Mouse (Mus musculus) gastrocnemius, adult 8-10 months (tissue): Measurements from ENCODE around the gene Hrct1. TPM values are rescaled to one million over a fixed set of nuclear protein-coding genes. Genes with fewer than 3 reads are reported as not detected.

Source experiments
- DNase-seq, 2 experiments: peaks; one replicate each; pipeline ENCODE4 v3.0.0; 2022; ENCODE audit warnings: low spot score in 2 of 2
- total RNA-seq, 4 experiments: library from RNA; stranded (reverse); gene quantifications; 2 replicates each; pipeline ENCODE4 v1.2.4; 2022

The Hrct1 gene
- total RNA-seq, 4 experiments from 2014 or later = 0.73 to 2.9 (median 1.7) TPM

- DNase-seq = no peak
Measured at GRCm38 (mm10) chr4:43771626-43772025, 44.6 kb downstream of the Hrct1 start.

- DNase-seq = no peak
Measured at GRCm38 (mm10) chr4:43772304-43772703, 45.3 kb downstream of the Hrct1 start.

Other genes starting within 250 kb of the Hrct1 start
- not detected for gene Sit1, start 243.5 kb upstream of the Hrct1 start, total RNA-seq
- gene Ccdc107, start 234.3 kb upstream of the Hrct1 start, total RNA-seq = 10 to 100 TPM; 19.2 to 34.9 (median 25.5) TPM
- gene Arhgef39, start 227.5 kb upstream of the Hrct1 start, total RNA-seq = not detected
- 1 to 10 TPM; 3.2 to 8.8 (median 3.8) TPM for gene Car9, start 220.2 kb upstream of the Hrct1 start, total RNA-seq
- gene Tpm2, start 203.4 kb upstream of the Hrct1 start, total RNA-seq = 1,000 to 10,000 TPM; 3,728 to 5,173 (median 4,676) TPM
- 10 to 100 TPM; 36.3 to 47.6 (median 41.3) TPM for gene Creb3, start 164.9 kb upstream of the Hrct1 start, total RNA-seq
- gene Tln1, start 164.5 kb upstream of the Hrct1 start, total RNA-seq = 10 to 100 TPM; 52.5 to 57.4 (median 56.6) TPM
- 10 to 100 TPM; 22.8 to 26.9 (median 23.5) TPM for gene Rgp1, start 148.5 kb upstream of the Hrct1 start, total RNA-seq
- 1 to 10 TPM; 3.8 to 4.4 (median 4.2) TPM for gene Gba2, start 148.3 kb upstream of the Hrct1 start, total RNA-seq
- gene Msmp, start 142.7 kb upstream of the Hrct1 start, total RNA-seq = not detected
- gene Npr2, start 95.3 kb upstream of the Hrct1 start, total RNA-seq = 10 to 100 TPM; 31.1 to 40.6 (median 32.6) TPM
- gene Spag8, start 73.6 kb upstream of the Hrct1 start, total RNA-seq = not detected
- 10 to 100 TPM; 46.4 to 48.6 (median 47.3) TPM for gene Hint2, start 70.7 kb upstream of the Hrct1 start, total RNA-seq
- gene Tmem8b, start 58.2 kb upstream of the Hrct1 start, total RNA-seq = 10 to 100 TPM in 2 of 4 experiments, 1 to 10 TPM in 2; 9.5 to 14.4 (median 10.4) TPM
- under 1 TPM in 3 of 4 experiments, not detected in 1; 0.07 to 0.12 (median 0.11) TPM for gene Fam221b, start 58.0 kb upstream of the Hrct1 start, total RNA-seq
- gene Olfr70, start 26.4 kb upstream of the Hrct1 start, total RNA-seq = not detected
- gene Olfr71, start 16.9 kb upstream of the Hrct1 start, total RNA-seq = not detected
- gene Spaar, start 2.8 kb downstream of the Hrct1 start, total RNA-seq = 1 to 10 TPM in 1 of 4 experiments, under 1 TPM in 3; 0.77 to 1.5 (median 0.91) TPM
- not detected for gene Olfr159, start 43.8 kb downstream of the Hrct1 start, total RNA-seq
- gene Olfr156, start 96.7 kb downstream of the Hrct1 start, total RNA-seq = not detected
- gene Olfr157, start 113.0 kb downstream of the Hrct1 start, total RNA-seq = not detected
- not detected for gene Olfr155, start 124.4 kb downstream of the Hrct1 start, total RNA-seq
- gene Reck, start 148.3 kb downstream of the Hrct1 start, total RNA-seq = 1 to 10 TPM; 1.4 to 2.4 (median 2.0) TPM
- gene Glipr2, start 230.2 kb downstream of the Hrct1 start, total RNA-seq = 1 to 10 TPM in 2 of 4 experiments, under 1 TPM in 2; 0.58 to 1.8 (median 1.1) TPM